Mouse (Mus musculus) heart, embryonic 15.5 days (tissue): ENCODE measurements at regions not wholly inside any gene's neighbourhood (a gene's known extent, or its start where the extent isn't known, plus 50 kb on each side); places are given as distances from the start of the nearest gene placed in this dataset.

ENCODE experiments used
- ATAC-seq: fragments of 200-750 bp; cut with Nextera tagmentation; replicated peaks from 2 replicates; pipeline ENCODE4 v1.8.0; 2017; ENCODE audit warnings: low read depth, moderate TSS enrichment; ENCODE audit not compliant: insufficient number of reproducible peaks, insufficient read depth, low FRiP score
- H3K27ac ChIP-seq: fragments of 300-500 bp; sonication (generic); 2 replicates; pipeline ENCODE4 v1.5.1; 2015; ENCODE audit warnings: mild to moderate bottlenecking, inconsistent platforms
- H3K27me3 ChIP-seq: fragments of 300-500 bp; sonication (generic); 2 replicates; pipeline ENCODE4 v1.6.1; 2015; ENCODE audit warnings: inconsistent platforms
- H3K36me3 ChIP-seq: fragments of 300-500 bp; sonication (generic); 2 replicates; pipeline ENCODE4 v1.6.1; 2015; ENCODE audit warnings: mild to moderate bottlenecking, inconsistent platforms
- H3K4me1 ChIP-seq: fragments of 300-500 bp; sonication (generic); replicated peaks from 2 replicates; pipeline ENCODE4 v1.6.1; 2015; ENCODE audit warnings: inconsistent platforms
- H3K4me2 ChIP-seq: fragments of 300-500 bp; sonication (generic); 2 replicates; pipeline ENCODE4 v1.6.1; 2015; ENCODE audit warnings: inconsistent platforms, mild to moderate bottlenecking, moderate library complexity
- H3K4me3 ChIP-seq: fragments of 300-500 bp; sonication (generic); 2 replicates; pipeline ENCODE4 v1.5.1; 2015; ENCODE audit warnings: mild to moderate bottlenecking, inconsistent platforms
- H3K9ac ChIP-seq: fragments of 300-500 bp; sonication (generic); 2 replicates; pipeline ENCODE4 v1.6.1; 2015; ENCODE audit warnings: mild to moderate bottlenecking, inconsistent platforms
- H3K9me3 ChIP-seq: fragments of 300-500 bp; sonication (generic); replicated peaks from 2 replicates; pipeline ENCODE4 v1.6.1; 2016; ENCODE audit warnings: inconsistent platforms
- WGBS: fragments of 180-500 bp; shearing (Covaris S2); methylation state at CpG from one replicate; pipeline ENCODE4 v1.1.7; 2015; ENCODE audit warnings: mixed read lengths; 5-methylcytosine and 5-hydroxymethylcytosine counted together

- 87% methylated on average over 2 of the region's 2 CpGs for WGBS
- Histone ChIP-seq H3K4me1 (peaks cover 12% of the 10 kb centered on the region), H3K36me3 (no peaks in the 10 kb centered on the region), H3K27me3 (no peaks in the 10 kb centered on the region), H3K27ac (no peak overlapping the region), H3K4me3 (no peak overlapping the region), H3K4me2 (no peak overlapping the region), H3K9ac (no peak overlapping the region), H3K9me3 (no peaks in the 10 kb centered on the region)
- no peak for ATAC-seq
Observed at GRCm38 (mm10) chr7:83471111-83471510, 113.6 kb upstream of the Tmc3 start.

GRCm38 (mm10) chr7:83474471-83474870 is 110.3 kb upstream of the Tmc3 start:
- no peak overlapping the region for H3K4me2 ChIP-seq
- H3K27ac ChIP-seq: no peak overlapping the region
- H3K36me3 ChIP-seq: no peaks in the 10 kb centered on the region
- no peaks in the 10 kb centered on the region for H3K9me3 ChIP-seq
- ATAC-seq: no peak
- H3K27me3 ChIP-seq: no peaks in the 10 kb centered on the region
- H3K4me3 ChIP-seq: no peak overlapping the region
- peaks cover 32% of the 10 kb centered on the region for H3K4me1 ChIP-seq
- no peak overlapping the region for H3K9ac ChIP-seq
- WGBS: 71% methylated on average over 2 of the region's 2 CpGs

GRCm38 (mm10) chr7:83474986-83475385 is 109.7 kb upstream of the Tmc3 start:
- 59% methylated on average over 3 of the region's 3 CpGs for WGBS
- H3K4me1 ChIP-seq: peaks cover 32% of the 10 kb centered on the region
- no peak overlapping the region for H3K9ac ChIP-seq
- no peak; the same call in 1 of the 2 replicates for ATAC-seq
- H3K36me3 ChIP-seq: no peaks in the 10 kb centered on the region
- peak overlapping the region; percentile 57 for H3K27ac ChIP-seq
- H3K4me2 ChIP-seq: no peak overlapping the region
- H3K4me3 ChIP-seq: no peak overlapping the region
- H3K9me3 ChIP-seq: no peaks in the 10 kb centered on the region
- H3K27me3 ChIP-seq: no peaks in the 10 kb centered on the region

- no peak overlapping the region for H3K4me3 ChIP-seq
- H3K27me3 ChIP-seq: no peaks in the 10 kb centered on the region
- H3K36me3 ChIP-seq: no peaks in the 10 kb centered on the region
- H3K4me1 ChIP-seq: peaks cover 32% of the 10 kb centered on the region
- no peak overlapping the region for H3K9ac ChIP-seq
- H3K4me2 ChIP-seq: no peak overlapping the region
- WGBS: 56% methylated on average over 8 of the region's 8 CpGs
- H3K9me3 ChIP-seq: no peaks in the 10 kb centered on the region
- H3K27ac ChIP-seq: peak overlapping the region; percentile 57
- ATAC-seq: no peak
Observed at GRCm38 (mm10) chr7:83475438-83476160, 109.1 kb upstream of the Tmc3 start.

GRCm38 (mm10) chr7:83476161-83476495 is 108.6 kb upstream of the Tmc3 start:
- no peak overlapping the region for H3K4me2 ChIP-seq

GRCm38 (mm10) chr7:83476861-83477260 is 107.9 kb upstream of the Tmc3 start:
- H3K9ac ChIP-seq: no peak overlapping the region
- no peaks in the 10 kb centered on the region for H3K27me3 ChIP-seq
- no peak for ATAC-seq
- WGBS: 72% methylated on average over 3 of the region's 3 CpGs
- 0 out of 2 replicates have a peak overlapping the region, but pooled peaks have one; percentile 20 for H3K27ac ChIP-seq
- H3K9me3 ChIP-seq: no peaks in the 10 kb centered on the region
- no peak overlapping the region for H3K4me3 ChIP-seq
- H3K36me3 ChIP-seq: no peaks in the 10 kb centered on the region
- H3K4me1 ChIP-seq: peaks cover 32% of the 10 kb centered on the region
- H3K4me2 ChIP-seq: no peak overlapping the region

More at GRCm38 (mm10) chr7:83476161-83476495, 108.6 kb upstream of the Tmc3 start:
- WGBS: 57% methylated on average over 3 of the region's 3 CpGs
- Histone ChIP-seq H3K9ac (no peak overlapping the region), H3K4me3 (no peak overlapping the region), H3K9me3 (no peaks in the 10 kb centered on the region), H3K4me1 (peaks cover 32% of the 10 kb centered on the region), H3K27me3 (no peaks in the 10 kb centered on the region), H3K36me3 (no peaks in the 10 kb centered on the region), H3K27ac (0 out of 2 replicates have a peak overlapping the region, but pooled peaks have one; percentile 57)
- ATAC-seq: no peak

- H3K9ac ChIP-seq: no peak overlapping the region
- H3K4me1 ChIP-seq: peaks cover 32% of the 10 kb centered on the region
- H3K4me2 ChIP-seq: peak overlapping the region; percentile 53
- peak; percentile 41; the same call in 1 of the 2 replicates for ATAC-seq
- no peaks in the 10 kb centered on the region for H3K27me3 ChIP-seq
- no peaks in the 10 kb centered on the region for H3K36me3 ChIP-seq
- H3K27ac ChIP-seq: peak overlapping the region; percentile 61
- 0 out of 2 replicates have a peak overlapping the region, but pooled peaks have one; percentile 7 for H3K4me3 ChIP-seq
- H3K9me3 ChIP-seq: no peaks in the 10 kb centered on the region
- WGBS: 23% methylated on average over 7 of the region's 7 CpGs
Observed at GRCm38 (mm10) chr7:83477661-83478121, 107.0 kb upstream of the Tmc3 start.

- Histone ChIP-seq H3K9ac (no peak overlapping the region), H3K4me1 (peaks cover 15% of the 10 kb centered on the region), H3K9me3 (no peaks in the 10 kb centered on the region), H3K4me2 (no peak overlapping the region), H3K27ac (no peak overlapping the region), H3K27me3 (no peaks in the 10 kb centered on the region), H3K4me3 (no peak overlapping the region), H3K36me3 (no peaks in the 10 kb centered on the region)
- no peak for ATAC-seq
Observed at GRCm38 (mm10) chr7:83481655-83482054, 103.1 kb upstream of the Tmc3 start.

- no peaks in the 10 kb centered on the region for H3K36me3 ChIP-seq
- H3K4me2 ChIP-seq: no peak overlapping the region
- H3K4me1 ChIP-seq: peaks cover 11% of the 10 kb centered on the region
- 59% methylated on average over 3 of the region's 3 CpGs for WGBS
- no peaks in the 10 kb centered on the region for H3K9me3 ChIP-seq
- no peak for ATAC-seq
- no peak overlapping the region for H3K27ac ChIP-seq
- no peak overlapping the region for H3K9ac ChIP-seq
- no peak overlapping the region for H3K4me3 ChIP-seq
- H3K27me3 ChIP-seq: no peaks in the 10 kb centered on the region
Observed at GRCm38 (mm10) chr7:83482254-83482653, 102.5 kb upstream of the Tmc3 start.

- Histone ChIP-seq H3K4me3 (no peak overlapping the region), H3K27ac (no peak overlapping the region), H3K9ac (no peak overlapping the region), H3K4me2 (no peak overlapping the region), H3K9me3 (no peaks in the 10 kb centered on the region), H3K36me3 (no peaks in the 10 kb centered on the region), H3K27me3 (no peaks in the 10 kb centered on the region), H3K4me1 (peaks cover 6% of the 10 kb centered on the region)
- 58% methylated on average over 7 of the region's 7 CpGs for WGBS
- no peak for ATAC-seq
Observed at GRCm38 (mm10) chr7:83482671-83483304, 101.9 kb upstream of the Tmc3 start.

GRCm38 (mm10) chr7:83486156-83486750 is 98.5 kb upstream of the Tmc3 start:
- H3K4me1 ChIP-seq: no peaks in the 10 kb centered on the region
- H3K9me3 ChIP-seq: no peaks in the 10 kb centered on the region
- H3K4me2 ChIP-seq: no peak overlapping the region
- H3K4me3 ChIP-seq: no peak overlapping the region
- H3K27me3 ChIP-seq: no peaks in the 10 kb centered on the region
- H3K36me3 ChIP-seq: no peaks in the 10 kb centered on the region
- no peak overlapping the region for H3K9ac ChIP-seq
- H3K27ac ChIP-seq: no peak overlapping the region
- 62% methylated on average over 2 of the region's 2 CpGs for WGBS
- no peak for ATAC-seq
